In the genomic region with DNA sequence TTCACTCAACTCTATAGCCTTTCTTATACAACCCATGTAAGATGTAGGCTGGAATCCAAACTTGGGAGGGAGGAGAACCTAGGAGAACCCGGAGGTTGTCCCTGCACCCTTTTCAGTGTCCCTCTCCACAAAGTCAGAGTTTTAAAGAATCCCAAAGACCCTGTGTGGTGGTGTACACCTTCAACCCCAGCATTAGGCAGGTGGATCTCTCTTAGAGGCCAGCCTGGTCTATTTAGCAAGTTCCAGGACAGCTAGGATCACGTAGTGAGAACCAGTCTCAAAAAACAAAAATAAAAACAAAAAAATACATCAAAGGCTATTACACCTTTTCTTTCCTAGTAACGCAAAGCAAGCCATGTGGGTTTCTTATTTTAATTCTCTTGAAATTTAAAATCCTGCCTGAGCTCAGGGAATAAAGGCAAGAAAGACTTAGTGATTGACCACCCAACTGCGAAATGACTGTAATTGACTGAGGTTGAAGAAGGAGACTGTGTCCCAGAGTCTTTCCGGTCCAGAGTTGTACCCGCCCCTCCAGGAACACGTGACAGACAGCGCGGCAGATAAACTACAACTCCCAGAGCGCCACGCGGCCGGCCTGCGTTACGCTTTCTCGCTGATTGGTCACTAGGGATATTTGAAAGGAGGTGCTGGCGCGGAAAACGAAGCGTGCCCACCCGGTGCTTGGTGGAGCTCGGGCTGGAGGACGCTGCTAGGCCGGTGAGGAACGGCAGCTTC, we compare ENCODE assay signal across 8 mouse cellular contexts. TPM values are rescaled to one million over a fixed set of nuclear protein-coding genes. Genes with fewer than 3 reads are reported as not detected.
DNase-seq lines count a peak whose midpoint lies in the region; ATAC-seq lines count a peak whose summit lies in the region.

A gene (plus strand): TSS at position 634 of the 735 bp plus-strand sequence.

- DNase-seq in MEL-GATA-1-ER (ENCODE audit: extremely low read depth, low read depth), result peak; percentile 98
- DNase-seq in cerebellum, adult 8-10 months, result peak; percentile 91
- DNase-seq in hindbrain, embryonic 11.5 days (ENCODE audit: low spot score), result peak; percentile 97
- DNase-seq in layer of hippocampus, postnatal 10 days (ENCODE audit: low spot score in 2 of 2), result peak; percentile 95
- peak; percentile 97 for DNase-seq in lung, postnatal 10 days
- DNase-seq in ovary, postnatal 36 days (ENCODE audit: low spot score), result peak; percentile 90
- peak; percentile 96 for DNase-seq in thymus, postnatal 25 days

- ATAC-seq in frontal cortex, adult (ENCODE audit: low TSS enrichment), result peak; percentile 100
- ATAC-seq in hindbrain, embryonic 11.5 days (ENCODE audit: low FRiP score), result peak; percentile 99

- H3K4me2 ChIP-seq in hindbrain, embryonic 11.5 days (replicated peaks; ENCODE audit: low read depth, low read length), result peak within 1 kb of the TSS; percentile 86

- WGBS in hindbrain, embryonic 11.5 days, result 8% methylated on average over 25 of the region's 25 CpGs

- peak within 1 kb of the TSS; percentile 65 for H3K9ac ChIP-seq in hindbrain, embryonic 11.5 days (ENCODE audit: low read depth, low read length)

- 0 out of 2 replicates have a peak, but pooled peaks cover 9% of the 10 kb centered on the region for H3K36me3 ChIP-seq in hindbrain, embryonic 11.5 days (ENCODE audit: control insufficient read depth, insufficient read depth, low read length)

- no peak within 1 kb of the TSS for H3K27ac ChIP-seq in hindbrain, embryonic 11.5 days (ENCODE audit: low read depth, low read length)

- no peaks in the 10 kb centered on the region for H3K9me3 ChIP-seq in hindbrain, embryonic 11.5 days (ENCODE audit: control insufficient read depth, low read length)

- no peaks in the 10 kb centered on the region for H3K27me3 ChIP-seq in hindbrain, embryonic 11.5 days (ENCODE audit: control insufficient read depth, insufficient read depth, low read length)

- H3K4me3 ChIP-seq in hindbrain, embryonic 11.5 days (ENCODE audit: low read depth, low read length), result peak within 1 kb of the TSS; percentile 68

- peaks cover 4% of the 10 kb centered on the region; the same call in 1 of the 2 replicates for H3K4me1 ChIP-seq in hindbrain, embryonic 11.5 days (replicated peaks; ENCODE audit: control insufficient read depth, insufficient read depth, low read length)

RNA-seq across cellular contexts. Expression of the gene that starts here (rescaled TPM):
- 21.8 and 30.8 TPM in 2 replicates for polyA plus RNA-seq in hindbrain, embryonic 11.5 days (2014; fragmentation: Nextera tagmentation; extraction: Ambion mirVana)
- total RNA-seq in layer of hippocampus, postnatal 10 days (2021), result 1 to 10 TPM; 4.5 to 6.2 TPM
